Mouse (Mus musculus) left cerebral cortex, postnatal 4 days (tissue): ENCODE data around the gene 1810013L24Rik. TPM values are rescaled to one million over a fixed set of nuclear protein-coding genes. Genes with fewer than 3 reads are reported as not detected.

Experiments used
- DNase-seq: peaks from one replicate; pipeline ENCODE4 v3.0.0-alpha.2; 2022
- intact Hi-C: fragments of 180-260 bp; cut with DNase I; formaldehyde crosslinking; loops from one replicate; pipeline ENCODE4 v1.15.1; 2025
- total RNA-seq, 2 experiments: library from RNA; stranded (reverse); gene quantifications; 2 replicates each; pipeline ENCODE4 v1.2.3; 2021

The 1810013L24Rik gene
- total RNA-seq, result 100 to 1,000 TPM; 127 TPM

GRCm38 (mm10) chr16:8829564-8830359 lies at the start of gene 1810013L24Rik:
Gene 1810013L24Rik, plus strand, starts transcription at chr16:8830100.
- intact Hi-C loops, result no loop called here
- DNase-seq, result peak; percentile 98

- intact Hi-C loops, result no loop called here
- no peak for DNase-seq
Observed at GRCm38 (mm10) chr16:8780187-8780586, 49.7 kb upstream of the 1810013L24Rik start.

- intact Hi-C loops, result no loop called here
- no peak for DNase-seq
Observed at GRCm38 (mm10) chr16:8781191-8781590, 48.7 kb upstream of the 1810013L24Rik start.

- no peak for DNase-seq
- intact Hi-C loops, result no loop called here
Observed at GRCm38 (mm10) chr16:8781660-8782059, 48.2 kb upstream of the 1810013L24Rik start.

- no peak for DNase-seq
- intact Hi-C loops, result no loop called here
Observed at GRCm38 (mm10) chr16:8783198-8783913, 46.5 kb upstream of the 1810013L24Rik start.

GRCm38 (mm10) chr16:8784753-8785152 lies 45.1 kb upstream of the 1810013L24Rik start:
- intact Hi-C loops, result no loop called here
- DNase-seq, result no peak

- intact Hi-C loops, result no loop called here
- no peak for DNase-seq
Observed at GRCm38 (mm10) chr16:8790886-8791285, 39.0 kb upstream of the 1810013L24Rik start.

GRCm38 (mm10) chr16:8791949-8792557 lies 37.8 kb upstream of the 1810013L24Rik start, which contains the start of gene Usp7:
Gene Usp7, minus strand, starts transcription at chr16:8792308.
- intact Hi-C loops, result no loop called here
- no peak for DNase-seq

GRCm38 (mm10) chr16:8794952-8795351 lies 34.9 kb upstream of the 1810013L24Rik start:
- no peak for DNase-seq
- intact Hi-C loops, result no loop called here

GRCm38 (mm10) chr16:8795906-8796305 lies 34.0 kb upstream of the 1810013L24Rik start:
- DNase-seq, result no peak
- intact Hi-C loops, result no loop called here

GRCm38 (mm10) chr16:8806703-8807102 lies 23.2 kb upstream of the 1810013L24Rik start:
- peak; percentile 20 for DNase-seq
- intact Hi-C loops, result no loop called here

GRCm38 (mm10) chr16:8810399-8811127 lies 19.3 kb upstream of the 1810013L24Rik start:
- no peak for DNase-seq
- intact Hi-C loops, result no loop called here

GRCm38 (mm10) chr16:8817872-8818271 lies 12.0 kb upstream of the 1810013L24Rik start:
- intact Hi-C loops, result no loop called here

GRCm38 (mm10) chr16:8821429-8821828 lies 8.5 kb upstream of the 1810013L24Rik start:
- intact Hi-C loops, result no loop called here

More at GRCm38 (mm10) chr16:8817872-8818271, 12.0 kb upstream of the 1810013L24Rik start:
- no peak for DNase-seq

GRCm38 (mm10) chr16:8822586-8822985 lies 7.3 kb upstream of the 1810013L24Rik start:
- intact Hi-C loops, result no loop called here
- no peak for DNase-seq

More at GRCm38 (mm10) chr16:8821429-8821828, 8.5 kb upstream of the 1810013L24Rik start:
- DNase-seq, result peak; percentile 39

GRCm38 (mm10) chr16:8823661-8824060 lies 6.2 kb upstream of the 1810013L24Rik start:
- intact Hi-C loops, result no loop called here
- no peak for DNase-seq

- DNase-seq, result no peak
- intact Hi-C loops, result no loop called here
Observed at GRCm38 (mm10) chr16:8827366-8827765, 2.5 kb upstream of the 1810013L24Rik start.

- intact Hi-C loops, result no loop called here
- DNase-seq, result peak; percentile 77
Observed at GRCm38 (mm10) chr16:8828636-8829563, 1.0 kb upstream of the 1810013L24Rik start.

- DNase-seq, result peak; percentile 53
- intact Hi-C loops, result no loop called here
Observed at GRCm38 (mm10) chr16:8830431-8831211, 721 bp downstream of the 1810013L24Rik start.
